Mouse (Mus musculus) heart, embryonic 15.5 days (tissue): ENCODE measurements at regions not wholly inside any gene's neighbourhood (a gene's known extent, or its start where the extent isn't known, plus 50 kb on each side); places are given as distances from the start of the nearest gene placed in this dataset.

Source experiments
- ATAC-seq: fragments of 200-750 bp; cut with Nextera tagmentation; replicated peaks from 2 replicates; pipeline ENCODE4 v1.8.0; 2017; ENCODE audit warnings: low read depth, moderate TSS enrichment; ENCODE audit not compliant: insufficient number of reproducible peaks, insufficient read depth, low FRiP score
- H3K27ac ChIP-seq: fragments of 300-500 bp; sonication (generic); 2 replicates; pipeline ENCODE4 v1.5.1; 2015; ENCODE audit warnings: mild to moderate bottlenecking, inconsistent platforms
- H3K27me3 ChIP-seq: fragments of 300-500 bp; sonication (generic); 2 replicates; pipeline ENCODE4 v1.6.1; 2015; ENCODE audit warnings: inconsistent platforms
- H3K36me3 ChIP-seq: fragments of 300-500 bp; sonication (generic); 2 replicates; pipeline ENCODE4 v1.6.1; 2015; ENCODE audit warnings: mild to moderate bottlenecking, inconsistent platforms
- H3K4me1 ChIP-seq: fragments of 300-500 bp; sonication (generic); replicated peaks from 2 replicates; pipeline ENCODE4 v1.6.1; 2015; ENCODE audit warnings: inconsistent platforms
- H3K4me2 ChIP-seq: fragments of 300-500 bp; sonication (generic); 2 replicates; pipeline ENCODE4 v1.6.1; 2015; ENCODE audit warnings: inconsistent platforms, mild to moderate bottlenecking, moderate library complexity
- H3K4me3 ChIP-seq: fragments of 300-500 bp; sonication (generic); 2 replicates; pipeline ENCODE4 v1.5.1; 2015; ENCODE audit warnings: mild to moderate bottlenecking, inconsistent platforms
- H3K9ac ChIP-seq: fragments of 300-500 bp; sonication (generic); 2 replicates; pipeline ENCODE4 v1.6.1; 2015; ENCODE audit warnings: mild to moderate bottlenecking, inconsistent platforms
- H3K9me3 ChIP-seq: fragments of 300-500 bp; sonication (generic); replicated peaks from 2 replicates; pipeline ENCODE4 v1.6.1; 2016; ENCODE audit warnings: inconsistent platforms
- WGBS: fragments of 180-500 bp; shearing (Covaris S2); methylation state at CpG from one replicate; pipeline ENCODE4 v1.1.7; 2015; ENCODE audit warnings: mixed read lengths; 5-methylcytosine and 5-hydroxymethylcytosine counted together

GRCm38 (mm10) chr17:85908709-85909108 lies 220.6 kb upstream of the Six2 start:
- no peaks in the 10 kb centered on the region for H3K4me1 ChIP-seq

GRCm38 (mm10) chr17:85906597-85907187 lies 218.6 kb upstream of the Six2 start:
- Histone ChIP-seq H3K4me1 (0 out of 2 replicates have a peak, but pooled peaks cover 3% of the 10 kb centered on the region), H3K9me3 (no peaks in the 10 kb centered on the region), H3K27me3 (0 out of 2 replicates have a peak, but pooled peaks cover 3% of the 10 kb centered on the region), H3K27ac (no peak overlapping the region), H3K4me3 (no peak overlapping the region), H3K9ac (no peak overlapping the region), H3K36me3 (no peaks in the 10 kb centered on the region), H3K4me2 (no peak overlapping the region)
- ATAC-seq, result no peak
- 72% methylated on average over 4 of the region's 4 CpGs for WGBS

More at GRCm38 (mm10) chr17:85908709-85909108, 220.6 kb upstream of the Six2 start:
- no peak for ATAC-seq
- Histone ChIP-seq H3K9me3 (no peaks in the 10 kb centered on the region), H3K9ac (no peak overlapping the region), H3K27ac (no peak overlapping the region), H3K36me3 (no peaks in the 10 kb centered on the region), H3K4me2 (no peak overlapping the region), H3K4me3 (no peak overlapping the region), H3K27me3 (0 out of 2 replicates have a peak, but pooled peaks cover 3% of the 10 kb centered on the region)
- 69% methylated on average over 3 of the region's 3 CpGs for WGBS

DNA sequence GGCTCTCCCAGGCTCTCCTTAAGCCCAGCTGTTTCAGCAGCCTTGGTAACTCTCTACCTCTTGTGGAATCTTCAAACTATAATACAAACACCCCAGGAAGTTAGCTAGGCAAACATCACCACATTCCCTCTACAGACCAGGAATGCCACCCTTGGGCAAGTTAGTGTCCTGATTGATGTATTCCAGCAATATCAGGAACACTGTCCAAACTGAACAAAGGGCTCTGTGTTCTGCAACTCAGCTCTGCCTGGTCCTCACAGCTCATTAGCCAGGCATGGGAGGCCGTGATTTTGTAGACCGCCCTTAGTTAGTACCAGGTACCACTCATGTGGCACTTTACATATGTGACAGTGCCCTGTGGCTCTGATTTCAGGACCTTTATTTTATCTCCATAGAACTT lies 214.5 kb upstream of the Six2 start:
- WGBS, result 65% methylated on average over 2 of the region's 2 CpGs
- Histone ChIP-seq H3K4me1 (0 out of 2 replicates have a peak, but pooled peaks cover 3% of the 10 kb centered on the region), H3K36me3 (no peaks in the 10 kb centered on the region), H3K27ac (no peak overlapping the region), H3K4me2 (no peak overlapping the region), H3K9ac (no peak overlapping the region), H3K27me3 (0 out of 2 replicates have a peak, but pooled peaks cover 3% of the 10 kb centered on the region), H3K4me3 (no peak overlapping the region), H3K9me3 (no peaks in the 10 kb centered on the region)
- ATAC-seq, result no peak

- H3K27me3 ChIP-seq, result no peaks in the 10 kb centered on the region
- WGBS, result 76% methylated on average over 6 of the region's 6 CpGs
- no peaks in the 10 kb centered on the region for H3K9me3 ChIP-seq
- H3K9ac ChIP-seq, result no peak overlapping the region
- H3K4me1 ChIP-seq, result peaks cover 15% of the 10 kb centered on the region; the same call in 1 of the 2 replicates
- no peaks in the 10 kb centered on the region for H3K36me3 ChIP-seq
- no peak overlapping the region for H3K4me2 ChIP-seq
- H3K4me3 ChIP-seq, result no peak overlapping the region
- ATAC-seq, result no peak
- H3K27ac ChIP-seq, result no peak overlapping the region
These were observed 211.0 kb upstream of the Six2 start for GRCm38 (mm10) chr17:85899096-85899495.

GRCm38 (mm10) chr17:85895978-85896377 lies 207.9 kb upstream of the Six2 start:
- H3K4me2 ChIP-seq, result no peak overlapping the region
- H3K4me3 ChIP-seq, result no peak overlapping the region
- H3K36me3 ChIP-seq, result no peaks in the 10 kb centered on the region
- H3K9ac ChIP-seq, result no peak overlapping the region
- H3K27ac ChIP-seq, result no peak overlapping the region
- 71% methylated on average over 5 of the region's 5 CpGs for WGBS
- no peaks in the 10 kb centered on the region for H3K27me3 ChIP-seq
- no peak for ATAC-seq
- H3K4me1 ChIP-seq, result peaks cover 20% of the 10 kb centered on the region
- no peaks in the 10 kb centered on the region for H3K9me3 ChIP-seq

GRCm38 (mm10) chr17:85891243-85891642 lies 203.2 kb upstream of the Six2 start:
- H3K4me2 ChIP-seq, result no peak overlapping the region
- H3K36me3 ChIP-seq, result no peaks in the 10 kb centered on the region
- H3K27me3 ChIP-seq, result no peaks in the 10 kb centered on the region
- no peak overlapping the region for H3K9ac ChIP-seq
- no peaks in the 10 kb centered on the region for H3K9me3 ChIP-seq
- ATAC-seq, result no peak
- peaks cover 21% of the 10 kb centered on the region for H3K4me1 ChIP-seq
- peak overlapping the region; percentile 27; the same call in 1 of the 2 replicates for H3K27ac ChIP-seq
- no peak overlapping the region for H3K4me3 ChIP-seq
- WGBS, result 22% methylated on average over 2 of the region's 2 CpGs

GRCm38 (mm10) chr17:85889746-85890532 lies 201.9 kb upstream of the Six2 start:
- no peak for ATAC-seq
- H3K27ac ChIP-seq, result no peak overlapping the region
- 84% methylated on average over 18 of the region's 18 CpGs for WGBS
- H3K4me1 ChIP-seq, result peaks cover 16% of the 10 kb centered on the region
- no peak overlapping the region for H3K4me3 ChIP-seq
- no peak overlapping the region for H3K4me2 ChIP-seq
- H3K27me3 ChIP-seq, result no peaks in the 10 kb centered on the region
- no peaks in the 10 kb centered on the region for H3K9me3 ChIP-seq
- H3K9ac ChIP-seq, result no peak overlapping the region
- H3K36me3 ChIP-seq, result no peaks in the 10 kb centered on the region

- no peak overlapping the region for H3K9ac ChIP-seq
- H3K27ac ChIP-seq, result no peak overlapping the region
- no peaks in the 10 kb centered on the region for H3K36me3 ChIP-seq
- WGBS, result 78% methylated on average over 10 of the region's 10 CpGs
- no peak overlapping the region for H3K4me3 ChIP-seq
- H3K27me3 ChIP-seq, result peaks cover under 1% of the 10 kb centered on the region; the same call in 1 of the 2 replicates
- ATAC-seq, result no peak
- no peaks in the 10 kb centered on the region for H3K9me3 ChIP-seq
- H3K4me1 ChIP-seq, result peaks cover 14% of the 10 kb centered on the region
- no peak overlapping the region for H3K4me2 ChIP-seq
These were observed 200.7 kb upstream of the Six2 start for GRCm38 (mm10) chr17:85888568-85889398.

DNA sequence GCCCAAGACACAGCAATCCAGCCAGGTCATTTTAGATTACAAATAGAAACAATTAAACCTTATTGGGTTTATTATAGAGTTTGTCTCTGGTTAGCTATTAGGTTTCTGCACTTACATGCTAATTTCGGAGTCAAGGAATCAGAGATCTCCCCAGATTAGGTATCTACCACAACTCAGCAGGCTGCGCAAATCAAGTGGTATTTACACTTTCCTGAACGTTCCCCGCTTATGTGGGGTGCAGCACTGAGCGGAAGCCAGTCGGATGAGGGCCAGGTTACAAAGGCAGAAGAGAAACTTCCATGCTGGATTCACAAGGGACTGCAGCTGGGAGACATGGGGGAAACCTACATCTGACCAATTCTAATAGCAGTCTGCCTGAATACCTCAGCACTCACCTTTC lies 198.6 kb upstream of the Six2 start:
- no peak overlapping the region for H3K4me3 ChIP-seq
- 72% methylated on average over 6 of the region's 6 CpGs for WGBS
- H3K36me3 ChIP-seq, result no peaks in the 10 kb centered on the region
- H3K9ac ChIP-seq, result no peak overlapping the region
- H3K4me1 ChIP-seq, result peaks cover 13% of the 10 kb centered on the region
- peaks cover 7% of the 10 kb centered on the region for H3K27me3 ChIP-seq
- no peaks in the 10 kb centered on the region for H3K9me3 ChIP-seq
- H3K4me2 ChIP-seq, result no peak overlapping the region
- ATAC-seq, result no peak
- no peak overlapping the region for H3K27ac ChIP-seq

GRCm38 (mm10) chr17:85886237-85886636 lies 198.2 kb upstream of the Six2 start:
- no peak for ATAC-seq
- no peak overlapping the region for H3K27ac ChIP-seq
- no peaks in the 10 kb centered on the region for H3K9me3 ChIP-seq
- H3K4me2 ChIP-seq, result no peak overlapping the region
- peaks cover 9% of the 10 kb centered on the region for H3K4me1 ChIP-seq
- H3K4me3 ChIP-seq, result no peak overlapping the region
- no peaks in the 10 kb centered on the region for H3K36me3 ChIP-seq
- no peak overlapping the region for H3K9ac ChIP-seq
- WGBS, result 48% methylated on average over 4 of the region's 4 CpGs
- peaks cover 7% of the 10 kb centered on the region for H3K27me3 ChIP-seq

DNA sequence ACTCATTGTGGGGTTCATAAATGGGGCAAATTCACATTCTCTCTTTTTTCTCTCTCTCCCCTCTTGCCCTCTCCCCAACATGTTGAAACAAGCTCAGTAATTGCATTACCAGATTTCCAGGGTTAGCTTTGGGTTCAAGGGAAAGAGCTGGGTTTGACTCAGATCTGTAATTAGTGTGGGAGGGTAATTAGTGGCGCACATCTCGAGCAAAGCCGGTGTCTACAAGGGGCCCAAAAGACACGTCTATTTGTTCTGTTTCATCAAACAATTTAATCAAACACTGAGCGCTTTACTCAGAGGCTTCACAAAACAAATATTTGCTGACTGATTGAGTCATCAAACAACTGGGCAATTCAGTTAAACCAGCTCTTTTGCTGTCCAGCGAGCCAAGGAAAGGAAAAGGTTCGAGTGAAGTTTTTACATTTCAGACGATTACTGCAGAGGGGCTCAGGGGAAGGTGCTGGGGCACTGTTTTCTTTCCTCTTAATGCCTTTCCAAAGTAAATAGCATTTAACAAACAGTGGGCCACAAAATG lies 193.6 kb upstream of the Six2 start:
- Histone ChIP-seq H3K4me1 (peaks cover 7% of the 10 kb centered on the region), H3K4me3 (no peak overlapping the region), H3K4me2 (no peak overlapping the region), H3K36me3 (no peaks in the 10 kb centered on the region), H3K9ac (no peak overlapping the region), H3K9me3 (no peaks in the 10 kb centered on the region), H3K27me3 (peaks cover 7% of the 10 kb centered on the region), H3K27ac (no peak overlapping the region)
- no peak for ATAC-seq
- 77% methylated on average over 8 of the region's 8 CpGs for WGBS
